Mouse (Mus musculus): ENCODE data around the gene Med12l. TPM values are rescaled to one million over a fixed set of nuclear protein-coding genes. Genes with fewer than 3 reads are reported as not detected.
A peak's percentile ranks its signal among the peaks of the same experiment; 100 is the strongest.

Med12l gene
- total and polyA plus RNA-seq, 2 experiments from 2014 or later, result 3.3 to 20.5 TPM

- Histone ChIP-seq H3K9me3 (ENCODE audit: low read length) (no peaks in the 10 kb centered on the region), H3K4me3 (ENCODE audit: low read length) (no peak overlapping the region), H3K4me2 (ENCODE audit: low read depth, low read length) (no peak overlapping the region), H3K36me3 (ENCODE audit: insufficient read depth, low read length) (no peaks in the 10 kb centered on the region), H3K9ac (replicated peaks; ENCODE audit: low read length) (no peak overlapping the region), H3K27ac (no peak overlapping the region), H3K4me1 (ENCODE audit: insufficient read depth, low read length) (no peaks in the 10 kb centered on the region), H3K27me3 (ENCODE audit: insufficient read depth, low read length) (no peaks in the 10 kb centered on the region)
- ATAC-seq (no peak), DNase-seq (ENCODE audit: low spot score) (no peak)
- no peak for TF ChIP-seq CTCF (IDR thresholded peaks at IDR 0.05; ENCODE audit: low read depth)
- WGBS, result 93% methylated on average over 1 of the region's 1 CpGs
Observed at GRCm38 (mm10) chr3:59160465-59160864, 154.8 kb downstream of the Med12l start.

DNA sequence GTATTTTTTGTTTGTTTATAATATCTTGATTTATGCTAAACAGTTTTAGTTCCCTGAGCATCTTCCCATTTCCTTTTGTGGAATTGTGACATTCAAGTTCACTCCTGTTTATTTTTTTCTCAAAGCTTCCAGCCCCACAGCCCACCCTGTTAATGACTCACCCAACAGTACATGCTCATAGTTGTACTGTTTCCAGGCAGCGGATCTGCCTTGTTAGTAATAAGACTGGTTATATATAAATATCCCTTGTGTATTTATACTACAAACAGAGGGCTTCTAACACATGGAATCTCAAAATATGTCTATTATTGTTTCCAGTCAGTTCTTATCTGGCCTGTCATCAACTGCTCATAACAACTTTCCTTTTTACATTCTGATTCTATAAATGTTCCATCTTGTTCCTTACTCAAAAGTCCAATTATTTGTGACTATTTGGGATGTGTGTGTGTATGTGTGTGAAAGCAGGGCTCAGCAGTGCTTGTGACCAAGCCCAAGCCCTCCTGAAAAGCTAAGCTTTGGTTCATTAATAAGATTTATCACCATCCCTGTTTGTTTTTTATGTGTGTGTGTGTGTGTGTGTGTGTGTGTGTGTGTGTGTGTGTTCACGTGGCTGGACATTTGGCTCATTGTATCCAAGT, 161.9 kb downstream of the Med12l start:
- no peaks in the 10 kb centered on the region for H3K9me3 ChIP-seq (ENCODE audit: low read length)
- no peak for ATAC-seq
- H3K27me3 ChIP-seq (ENCODE audit: insufficient read depth, low read length), result no peaks in the 10 kb centered on the region
- TF ChIP-seq CTCF (IDR thresholded peaks at IDR 0.05; ENCODE audit: low read depth), result no peak
- H3K9ac ChIP-seq (replicated peaks; ENCODE audit: low read length), result no peak overlapping the region
- no peak overlapping the region for H3K4me3 ChIP-seq (ENCODE audit: low read length)
- H3K4me1 ChIP-seq (ENCODE audit: insufficient read depth, low read length), result no peaks in the 10 kb centered on the region
- H3K27ac ChIP-seq, result no peak overlapping the region
- H3K36me3 ChIP-seq (ENCODE audit: insufficient read depth, low read length), result no peaks in the 10 kb centered on the region
- DNase-seq (ENCODE audit: low spot score), result no peak
- WGBS, result 89% methylated on average over 2 of the region's 2 CpGs
- H3K4me2 ChIP-seq (ENCODE audit: low read depth, low read length), result no peak overlapping the region

GRCm38 (mm10) chr3:59168476-59168875, 162.9 kb downstream of the Med12l start:
- Histone ChIP-seq H3K27ac (no peak overlapping the region), H3K9ac (replicated peaks; ENCODE audit: low read length) (no peak overlapping the region), H3K4me2 (ENCODE audit: low read depth, low read length) (no peak overlapping the region), H3K27me3 (ENCODE audit: insufficient read depth, low read length) (no peaks in the 10 kb centered on the region), H3K36me3 (ENCODE audit: insufficient read depth, low read length) (no peaks in the 10 kb centered on the region), H3K4me1 (ENCODE audit: insufficient read depth, low read length) (no peaks in the 10 kb centered on the region), H3K4me3 (ENCODE audit: low read length) (no peak overlapping the region), H3K9me3 (ENCODE audit: low read length) (no peaks in the 10 kb centered on the region)
- ATAC-seq (no peak), DNase-seq (ENCODE audit: low spot score) (no peak)
- 0 out of 2 replicates have a peak, but pooled peaks have one; percentile 5 for TF ChIP-seq CTCF (IDR thresholded peaks at IDR 0.05; ENCODE audit: low read depth)
- 89% methylated on average over 6 of the region's 6 CpGs for WGBS

DNA sequence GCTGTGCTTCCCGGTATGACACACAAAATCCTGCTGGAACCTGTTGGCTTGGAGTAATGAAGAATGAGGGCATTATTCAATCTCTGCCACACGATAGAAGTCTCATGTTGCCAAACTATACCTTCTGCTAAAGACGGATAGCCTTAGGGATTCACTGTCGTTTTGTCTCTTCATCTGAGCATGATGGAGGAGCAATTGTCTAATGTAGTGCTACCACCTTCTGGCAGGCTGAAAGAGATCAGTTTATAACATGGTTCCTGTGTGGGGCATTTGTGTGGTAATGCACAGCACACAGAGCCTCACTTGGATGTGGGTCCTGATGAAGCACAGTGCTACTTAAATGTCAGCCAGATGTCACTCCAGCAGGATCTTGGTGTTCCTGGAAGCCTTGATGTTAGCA, 163.6 kb downstream of the Med12l start:
- no peak for DNase-seq (ENCODE audit: low spot score)
- peak; percentile 5; the same call in 1 of the 2 replicates for TF ChIP-seq CTCF (IDR thresholded peaks at IDR 0.05; ENCODE audit: low read depth)
- 62% methylated on average over 4 of the region's 4 CpGs for WGBS
- peak; percentile 35; the same call in 1 of the 2 replicates for ATAC-seq
- H3K9ac ChIP-seq (replicated peaks; ENCODE audit: low read length), result no peak overlapping the region
- no peak overlapping the region for H3K27ac ChIP-seq
- no peaks in the 10 kb centered on the region for H3K9me3 ChIP-seq (ENCODE audit: low read length)
- no peaks in the 10 kb centered on the region for H3K27me3 ChIP-seq (ENCODE audit: insufficient read depth, low read length)
- H3K36me3 ChIP-seq (ENCODE audit: insufficient read depth, low read length), result no peaks in the 10 kb centered on the region
- H3K4me2 ChIP-seq (ENCODE audit: low read depth, low read length), result no peak overlapping the region
- no peak overlapping the region for H3K4me3 ChIP-seq (ENCODE audit: low read length)
- no peaks in the 10 kb centered on the region for H3K4me1 ChIP-seq (ENCODE audit: insufficient read depth, low read length)

GRCm38 (mm10) chr3:59169921-59170627, 164.4 kb downstream of the Med12l start:
- Histone ChIP-seq H3K4me3 (ENCODE audit: low read length) (no peak overlapping the region), H3K4me2 (ENCODE audit: low read depth, low read length) (no peak overlapping the region), H3K4me1 (ENCODE audit: insufficient read depth, low read length) (no peaks in the 10 kb centered on the region), H3K27me3 (ENCODE audit: insufficient read depth, low read length) (no peaks in the 10 kb centered on the region), H3K9ac (replicated peaks; ENCODE audit: low read length) (no peak overlapping the region), H3K36me3 (ENCODE audit: insufficient read depth, low read length) (no peaks in the 10 kb centered on the region), H3K27ac (no peak overlapping the region), H3K9me3 (ENCODE audit: low read length) (no peaks in the 10 kb centered on the region)
- ATAC-seq (no peak), DNase-seq (ENCODE audit: low spot score) (no peak)
- 67% methylated on average over 2 of the region's 2 CpGs for WGBS
- no peak for TF ChIP-seq CTCF (IDR thresholded peaks at IDR 0.05; ENCODE audit: low read depth)

GRCm38 (mm10) chr3:59174426-59175154, 169.0 kb downstream of the Med12l start:
- H3K4me1 ChIP-seq (ENCODE audit: insufficient read depth, low read length), result no peaks in the 10 kb centered on the region
- no peak overlapping the region for H3K27ac ChIP-seq
- H3K9ac ChIP-seq (replicated peaks; ENCODE audit: low read length), result no peak overlapping the region
- ATAC-seq (no peak), DNase-seq (ENCODE audit: low spot score) (no peak)
- no peak overlapping the region for H3K4me2 ChIP-seq (ENCODE audit: low read depth, low read length)
- H3K9me3 ChIP-seq (ENCODE audit: low read length), result no peaks in the 10 kb centered on the region
- no peak overlapping the region for H3K4me3 ChIP-seq (ENCODE audit: low read length)
- no peaks in the 10 kb centered on the region for H3K27me3 ChIP-seq (ENCODE audit: insufficient read depth, low read length)
- 80% methylated on average over 6 of the region's 6 CpGs for WGBS
- H3K36me3 ChIP-seq (ENCODE audit: insufficient read depth, low read length), result no peaks in the 10 kb centered on the region
- no peak for TF ChIP-seq CTCF (IDR thresholded peaks at IDR 0.05; ENCODE audit: low read depth)

Data from hindbrain, postnatal 0 days (tissue).